Mouse (Mus musculus) olfactory bulb, adult 2 months (tissue): ENCODE results near the gene Meiob.

Experiments used
- CTCF ChIP-seq: fragments of 200-500 bp; IDR thresholded peaks from 2 replicates; pipeline ENCODE4 v1.5.1; 2012; ENCODE audit warnings: low read depth, mild to moderate bottlenecking, low read length, moderate library complexity; ENCODE audit not compliant: insufficient read depth
- POLR2A ChIP-seq: fragments of 200-500 bp; IDR thresholded peaks from 2 replicates; pipeline ENCODE4 v1.6.1; 2012; ENCODE audit warnings: mild to moderate bottlenecking, low read depth, low read length, moderate library complexity; ENCODE audit not compliant: insufficient read depth

DNA sequence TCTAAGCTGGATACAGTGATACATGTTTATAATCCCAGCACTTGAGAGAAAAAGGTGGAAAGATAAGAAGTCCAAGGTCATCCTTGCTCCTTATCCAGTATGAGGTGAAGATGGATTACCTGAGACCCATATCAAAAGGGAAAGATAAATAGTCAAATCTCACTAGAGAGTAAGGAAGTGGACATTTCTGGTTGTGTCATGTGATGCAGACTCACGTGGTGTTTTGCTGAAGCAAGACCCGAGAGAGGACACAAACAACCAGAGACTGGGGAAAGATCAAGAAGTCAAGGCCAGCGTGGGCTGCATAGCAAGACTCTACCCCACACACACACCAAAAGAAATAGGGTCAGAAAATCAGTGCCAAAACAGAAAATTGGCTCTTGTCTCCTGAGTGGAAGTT lies 7.1 kb upstream of the Meiob start:
- TF ChIP-seq POLR2A (no peak), CTCF (no peak)
